Mouse (Mus musculus) brain, embryonic 14.5 days (tissue): ENCODE measurements at regions not wholly inside any gene's neighbourhood (a gene's known extent, or its start where the extent isn't known, plus 50 kb on each side); places are given as distances from the start of the nearest gene placed in this dataset.

Source experiments
- CTCF ChIP-seq: fragments of 200-500 bp; IDR thresholded peaks from 2 replicates; pipeline ENCODE4 v1.5.1; 2012; ENCODE audit warnings: inconsistent platforms, mild to moderate bottlenecking, moderate library complexity, borderline replicate concordance; ENCODE audit not compliant: insufficient read depth, insufficient read length; ENCODE audit errors: extremely low read depth
- POLR2A ChIP-seq: fragments of 200-500 bp; IDR thresholded peaks from 2 replicates; pipeline ENCODE4 v1.6.1; 2012; ENCODE audit warnings: mild to moderate bottlenecking, inconsistent platforms, borderline replicate concordance; ENCODE audit not compliant: poor library complexity, insufficient read depth, insufficient read length, severe bottlenecking; ENCODE audit errors: extremely low read depth

DNA sequence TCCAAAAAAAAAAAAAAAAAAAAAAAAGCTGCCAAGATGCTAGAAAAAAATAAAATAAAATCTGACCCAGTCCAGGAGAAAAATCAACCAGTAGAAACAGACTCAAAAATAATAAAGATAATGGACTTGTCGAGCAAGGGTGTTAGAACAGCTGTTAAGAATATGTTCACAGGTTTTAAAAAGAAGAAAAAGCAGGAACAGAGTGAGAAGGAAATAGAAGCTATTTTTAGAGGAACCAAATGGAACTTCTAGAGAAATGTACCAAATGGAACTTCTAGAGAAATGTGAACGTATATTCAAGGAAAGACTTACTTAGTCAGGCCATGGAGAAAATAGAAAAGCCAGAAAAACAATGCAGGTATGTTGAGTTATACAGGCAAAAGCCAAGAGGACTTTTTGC, 662.4 kb upstream of the Jmjd1c start:
- no peak for TF ChIP-seq CTCF
- TF ChIP-seq POLR2A: no peak
